Mouse (Mus musculus) cerebellum, adult 8-10 months (tissue): ENCODE measurements around the gene Fthl17a.

ENCODE experiments used
- DNase-seq: peaks from one replicate; pipeline ENCODE4 v3.0.0; 2022

Fthl17a gene

GRCm38 (mm10) chrX:85249379-85249778 lies at the start of gene Fthl17a:
Gene Fthl17a, plus strand, starts transcription at chrX:85249679.
- DNase-seq: no peak

- DNase-seq: no peak
Observed at GRCm38 (mm10) chrX:85207001-85207400, 42.5 kb upstream of the Fthl17a start.

- DNase-seq: no peak
Observed at GRCm38 (mm10) chrX:85226883-85227282, 22.6 kb upstream of the Fthl17a start.

GRCm38 (mm10) chrX:85271821-85272220 lies 22.3 kb downstream of the Fthl17a start:
- DNase-seq: no peak

- DNase-seq: no peak
Observed at GRCm38 (mm10) chrX:85272296-85272695, 22.8 kb downstream of the Fthl17a start.

GRCm38 (mm10) chrX:85289846-85290245 lies 40.4 kb downstream of the Fthl17a start:
- no peak for DNase-seq

GRCm38 (mm10) chrX:85292781-85293180 lies 43.3 kb downstream of the Fthl17a start:
- no peak for DNase-seq

- no peak for DNase-seq
Observed at GRCm38 (mm10) chrX:85294001-85294400, 44.5 kb downstream of the Fthl17a start.

GRCm38 (mm10) chrX:85304674-85305073 lies 55.2 kb downstream of the Fthl17a start:
- DNase-seq: no peak

GRCm38 (mm10) chrX:85318576-85318975 lies 69.1 kb downstream of the Fthl17a start:
- no peak for DNase-seq

- no peak for DNase-seq
Observed at GRCm38 (mm10) chrX:85319193-85319592, 69.7 kb downstream of the Fthl17a start.
